Mouse (Mus musculus) layer of hippocampus, adult 2 months (tissue): ENCODE results near the gene Eif2ak1. TPM values are rescaled to one million over a fixed set of nuclear protein-coding genes. Genes with fewer than 3 reads are reported as not detected.
A peak's percentile ranks its signal among the peaks of the same experiment; 100 is the strongest.

Experiments
- DNase-seq, 2 experiments: peaks; one replicate each; pipeline ENCODE4 v3.0.0; 2022; ENCODE audit warnings: low spot score in 2 of 2
- H3K27ac ChIP-seq: fragments of 200-600 bp; 2 replicates; pipeline ENCODE4 v1.8.1; 2022
- H3K4me3 ChIP-seq: fragments of 200-600 bp; 2 replicates; pipeline ENCODE4 v1.8.1; 2022; ENCODE audit warnings: mild to moderate bottlenecking
- CTCF ChIP-seq: fragments of 200-600 bp; conservative IDR thresholded peaks from 2 replicates; pipeline ENCODE4 v1.8.1; 2022; ENCODE audit warnings: antibody characterized with exemption, mild to moderate bottlenecking, moderate library complexity
- total RNA-seq, 2 experiments: library from RNA; stranded (reverse); gene quantifications; 2 replicates each; pipeline ENCODE4 v1.2.3; 2021

The Eif2ak1 gene
- total RNA-seq, 2 experiments from 2014 or later, result 41.6 to 42.2 TPM

DNA sequence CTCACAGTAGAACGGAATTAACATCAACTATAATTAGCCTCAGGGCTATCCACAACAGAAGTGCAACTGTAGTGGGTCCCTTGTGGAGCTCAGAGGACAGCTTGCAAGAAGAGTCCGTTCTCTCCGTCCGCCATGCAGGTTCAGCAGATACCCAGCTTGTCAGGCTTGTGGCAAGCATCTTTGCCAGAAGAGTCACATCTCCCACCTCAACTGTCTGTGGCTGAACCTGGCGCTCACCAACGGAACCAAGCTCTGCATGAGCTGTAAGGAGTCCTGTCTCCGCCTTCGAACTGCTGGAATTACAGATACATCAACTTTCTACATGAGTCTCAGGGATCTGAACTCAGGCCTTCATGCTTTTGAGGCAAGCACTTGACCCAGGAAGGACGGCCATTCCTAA is 118.6 kb downstream of the Eif2ak1 start:
- TF ChIP-seq CTCF, result no peak
- Histone ChIP-seq H3K27ac (no peak overlapping the region), H3K4me3 (no peak overlapping the region)
- DNase-seq, result no peak

DNA sequence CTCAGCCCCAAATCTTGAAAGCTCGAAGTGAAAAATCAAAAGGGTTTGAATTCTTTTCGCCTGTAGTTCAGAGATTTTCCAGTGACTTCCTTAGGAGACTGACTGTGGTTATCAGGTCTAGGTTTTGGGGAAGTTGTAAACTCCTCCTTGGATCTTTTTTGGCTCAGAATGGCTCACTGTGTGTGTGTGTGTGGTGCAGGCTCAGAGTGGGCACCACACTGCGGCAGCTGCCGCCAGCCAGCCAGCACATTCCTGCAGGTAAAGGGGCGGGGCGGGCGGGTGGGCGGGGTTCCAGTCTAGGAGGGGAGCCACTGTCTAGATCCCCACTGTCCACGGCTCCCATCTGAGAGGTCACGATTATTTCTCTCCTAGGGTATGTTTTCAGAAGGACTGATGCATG is 124.0 kb downstream of the Eif2ak1 start:
- no peak for DNase-seq
- H3K4me3 ChIP-seq, result no peak overlapping the region
- no peak overlapping the region for H3K27ac ChIP-seq
- TF ChIP-seq CTCF, result no peak

- Histone ChIP-seq H3K4me3 (no peak overlapping the region; the same call in 1 of the 2 replicates), H3K27ac (peak overlapping the region; percentile 92)
- peak; percentile 83 to 93 for DNase-seq
- TF ChIP-seq CTCF, result no peak
These were observed 125.9 kb downstream of the Eif2ak1 start for GRCm38 (mm10) chr5:143943231-143944125.

DNA sequence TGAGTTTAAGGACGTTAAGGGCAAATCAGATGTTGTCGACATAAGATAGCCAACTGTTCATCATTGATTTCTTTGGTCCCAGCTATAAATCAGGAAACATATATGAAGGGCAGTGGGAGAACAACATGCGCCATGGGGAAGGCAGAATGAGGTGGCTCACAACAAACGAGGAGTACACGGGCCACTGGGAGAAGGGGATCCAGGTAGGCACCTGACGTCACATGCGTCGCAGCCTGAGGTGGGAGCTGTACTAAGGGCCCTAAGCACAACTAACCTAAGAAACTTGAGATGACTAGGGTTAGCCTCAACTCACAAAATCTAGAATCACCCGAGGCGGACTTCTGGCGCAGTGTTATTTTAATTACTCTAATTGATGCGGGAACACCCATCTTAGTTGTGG is 130.8 kb downstream of the Eif2ak1 start:
- DNase-seq, result no peak
- Histone ChIP-seq H3K4me3 (no peak overlapping the region), H3K27ac (no peak overlapping the region)
- TF ChIP-seq CTCF, result no peak

- TF ChIP-seq CTCF, result no peak
These were observed 132.4 kb downstream of the Eif2ak1 start for GRCm38 (mm10) chr5:143950016-143950415.

More at GRCm38 (mm10) chr5:143950016-143950415, 132.4 kb downstream of the Eif2ak1 start:
- H3K4me3 ChIP-seq, result no peak overlapping the region
- DNase-seq, result no peak
- no peak overlapping the region for H3K27ac ChIP-seq

Other genes starting within 250 kb of the Eif2ak1 start
- 10 to 100 TPM; 43.7 to 46.1 TPM for gene Cyth3, start 195.3 kb upstream of the Eif2ak1 start, total RNA-seq
- gene Usp42, start 85.5 kb upstream of the Eif2ak1 start, total RNA-seq, result 10 to 100 TPM; 20.2 to 20.8 TPM
- gene Ankrd61, start 79.9 kb downstream of the Eif2ak1 start, total RNA-seq, result under 1 TPM in 1 of 2 experiments, not detected in 1; 0.41 TPM
- gene Aimp2, start 92.1 kb downstream of the Eif2ak1 start, total RNA-seq, result 10 to 100 TPM; 28.8 to 30.0 TPM
- gene Pms2, start 92.2 kb downstream of the Eif2ak1 start, total RNA-seq, result 10 to 100 TPM; 21.1 to 22.2 TPM
- 1 to 10 TPM in 1 of 2 experiments, under 1 TPM in 1; 0.54 to 2.2 TPM for gene Gm42421, start 110.4 kb downstream of the Eif2ak1 start, total RNA-seq
- 1 to 10 TPM; 3.6 to 5.2 TPM for gene Rsph10b, start 115.2 kb downstream of the Eif2ak1 start, total RNA-seq
- 10 to 100 TPM; 37.1 to 41.2 TPM for gene Ccz1, start 197.1 kb downstream of the Eif2ak1 start, total RNA-seq
- gene Ocm, start 208.9 kb downstream of the Eif2ak1 start, total RNA-seq, result not detected